Mouse (Mus musculus) adrenal gland (tissue): Measurements from ENCODE around the gene Lars2.

ENCODE experiments used
- intact Hi-C: fragments of 180-260 bp; cut with DNase I; formaldehyde crosslinking; loops from one replicate; pipeline ENCODE4 v1.15.1; 2025

Gene Lars2

GRCm38 (mm10) chr9:123505598-123505997 lies 138.9 kb downstream of the Lars2 start:
- intact Hi-C loops = loop anchor here (2.0 to 10.0 kb wide), 2 partner anchors 55 to 251 kb away; no protein-coding TSS in a partner anchor

GRCm38 (mm10) chr9:123506270-123507146 lies 139.8 kb downstream of the Lars2 start:
- intact Hi-C loops = loop anchor here (10.0 kb wide), 1 partner anchor 252 kb away; no protein-coding TSS in a partner anchor

DNA sequence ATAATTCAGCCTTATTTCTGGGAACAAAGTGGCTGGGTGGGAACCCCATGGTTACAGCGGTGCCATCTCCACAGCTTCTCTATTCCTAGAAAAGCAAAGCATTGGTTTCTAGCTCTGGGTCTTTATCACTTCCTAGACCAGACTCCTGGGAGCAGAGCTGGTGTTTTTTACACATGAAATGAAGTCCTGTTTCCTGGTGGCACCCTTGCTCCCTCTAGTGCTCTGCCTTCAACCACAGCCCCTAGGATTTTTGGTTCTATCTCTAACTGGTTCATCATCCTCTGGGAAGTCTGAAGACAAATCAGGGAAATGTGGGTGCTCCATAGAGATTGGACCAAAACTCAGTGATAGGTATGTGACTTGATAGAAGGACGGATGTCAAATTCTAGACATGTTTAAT lies 140.7 kb downstream of the Lars2 start:
- intact Hi-C loops = loop anchor here (10.0 kb wide), 1 partner anchor 253 kb away; no protein-coding TSS in a partner anchor

DNA sequence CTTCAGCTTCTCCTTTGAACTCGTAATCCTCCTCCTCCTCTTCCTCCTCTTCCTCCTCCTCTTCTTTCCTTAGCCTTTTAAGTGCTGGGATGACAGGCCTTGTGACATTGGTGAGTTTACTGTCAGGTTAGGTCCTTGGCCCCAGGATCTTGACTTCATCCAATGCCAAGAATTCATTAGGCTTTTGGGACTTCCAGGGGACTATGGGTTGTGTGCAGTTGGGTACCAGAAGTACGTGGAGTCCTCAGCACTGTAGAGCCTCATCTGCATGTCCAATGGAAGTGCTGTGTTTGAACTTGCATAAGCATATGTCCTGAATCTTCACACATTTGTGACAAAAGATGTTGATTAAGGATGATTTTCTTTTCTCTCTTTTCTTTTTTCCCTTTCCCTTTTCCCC lies 142.3 kb downstream of the Lars2 start:
- intact Hi-C loops = loop anchor here (10.0 kb wide), 1 partner anchor 254 kb away; no protein-coding TSS in a partner anchor

DNA sequence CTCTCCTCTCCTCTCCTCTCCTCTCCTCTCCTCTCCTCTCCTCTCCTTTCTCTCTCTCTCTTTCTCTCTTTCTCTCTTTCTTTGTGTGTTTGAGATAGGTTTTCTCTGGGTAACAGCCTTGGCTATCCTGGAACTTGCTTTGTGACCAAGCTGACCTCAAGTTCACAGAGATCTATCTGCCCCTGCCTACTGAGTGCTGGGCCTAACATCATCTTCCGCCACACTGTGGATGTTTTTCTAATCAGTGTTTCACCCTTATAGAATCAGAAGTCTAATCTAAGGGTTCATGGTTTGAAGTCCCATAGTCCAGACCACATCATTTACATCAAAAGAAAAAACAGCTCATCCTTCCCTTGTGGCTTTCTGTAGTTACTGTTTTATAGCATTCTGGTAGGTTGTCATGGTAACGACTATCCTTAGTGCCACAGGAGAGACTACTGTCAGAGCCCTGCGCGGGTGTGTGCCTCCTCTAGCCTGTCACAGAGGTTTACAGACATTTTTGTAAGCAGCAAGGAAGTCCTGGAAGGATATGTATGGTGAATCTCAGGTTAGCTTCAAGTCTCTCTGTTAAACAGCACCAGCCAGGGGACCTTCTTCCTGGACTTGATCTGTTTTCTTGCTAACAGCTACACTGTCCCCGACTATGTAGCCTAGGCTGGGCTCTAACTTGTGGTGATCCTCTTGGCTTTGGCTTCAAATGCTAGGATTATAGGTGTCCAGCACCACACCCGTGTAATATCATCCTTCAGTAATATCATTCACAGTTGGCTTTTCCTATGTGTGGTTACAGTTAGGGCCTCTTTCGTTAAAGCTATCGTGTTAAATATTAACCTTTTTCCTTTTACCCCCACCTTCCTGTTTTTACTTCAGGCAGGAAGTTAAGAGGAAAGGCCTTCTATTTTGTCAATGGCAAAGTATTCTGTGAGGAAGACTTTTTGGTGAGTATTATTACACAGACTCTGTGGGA lies 143.2 kb downstream of the Lars2 start:
- intact Hi-C loops = loop anchor here (10.0 kb wide), 1 partner anchor 255 kb away; no protein-coding TSS in a partner anchor

- intact Hi-C loops = no loop called here
Measured at GRCm38 (mm10) chr9:123510926-123511325, 144.2 kb downstream of the Lars2 start.
